Mouse (Mus musculus): ENCODE data around the gene Tubb1.

DNA sequence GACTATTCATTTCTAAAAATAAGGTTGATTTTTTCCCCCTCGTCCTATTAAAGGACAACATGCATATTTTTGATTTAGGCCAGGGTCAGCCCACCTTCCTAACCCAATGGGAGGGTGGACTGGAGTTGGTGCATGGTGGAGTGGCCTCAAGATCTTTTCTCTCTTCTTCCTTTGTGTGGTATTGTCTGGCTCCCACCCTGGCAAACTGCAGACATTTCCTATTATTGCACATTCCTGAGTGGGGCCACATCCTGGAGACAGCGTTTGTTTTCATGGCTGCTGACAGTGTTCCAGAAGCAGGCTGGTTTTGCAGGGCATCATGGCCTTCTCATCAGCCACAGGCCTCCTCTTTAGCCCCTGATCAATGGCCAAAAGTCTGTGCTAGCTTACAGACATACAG is 7.4 kb upstream of the Tubb1 start:
- TF ChIP-seq CTCF (IDR thresholded peaks at IDR 0.05; ENCODE audit: low read depth) (no peak), EP300 (optimal IDR thresholded peaks at IDR 0.05) (no peak)

Data from stomach, postnatal 0 days (tissue).